ENCODE assay signal across 9 mouse cellular contexts in genomic region chr10:59266097-59266496, GRCm38 (mm10). TPM values are rescaled to one million over a fixed set of nuclear protein-coding genes. Genes with fewer than 3 reads are reported as not detected.
DNase-seq lines count a peak whose midpoint lies in the region; ATAC-seq lines count a peak whose summit lies in the region.
"Had no signal": no experiment of that assay in that cellular context is flagged by ENCODE, and none has a peak within 500 bp of the region (broad histone marks: within the 10 kb centered on the region; RNA-seq: fewer than 3 reads in every experiment).

No protein-coding gene starts in this region.

- no peaks in the 10 kb centered on the region for H3K36me3 ChIP-seq in intestine, embryonic 16.5 days (ENCODE audit: control insufficient read depth, insufficient read depth, low read length)

- peak overlapping the region; percentile 23; the same call in 1 of the 2 replicates for H3K4me2 ChIP-seq in intestine, embryonic 16.5 days (ENCODE audit: low read depth, low read length)

- H3K27ac ChIP-seq in intestine, embryonic 16.5 days (ENCODE audit: low read length): peak overlapping the region; percentile 86

- peak; percentile 58 for ATAC-seq in intestine, embryonic 16.5 days
- peak; percentile 38; the same call in 1 of the 2 replicates for ATAC-seq in megakaryocyte-erythroid progenitor cell, adult 5-6 weeks (replicated peaks; ENCODE audit: low FRiP score, low TSS enrichment, poor library complexity, severe bottlenecking)
- no peak for ATAC-seq in CD4-positive, CD25-positive, alpha-beta regulatory T cell, adult 4 months
- ATAC-seq: Patski had no signal

- H3K27me3 ChIP-seq in intestine, embryonic 16.5 days (replicated peaks; ENCODE audit: control insufficient read depth, insufficient read depth, low read length): no peaks in the 10 kb centered on the region
- H3K27me3 ChIP-seq: Patski had no signal

- WGBS in intestine, embryonic 16.5 days: 64% methylated on average over 1 of the region's 1 CpGs

- no peak overlapping the region for H3K9ac ChIP-seq in intestine, embryonic 16.5 days (ENCODE audit: low read depth, low read length)

- peak; percentile 45 for DNase-seq in kidney, postnatal 10 days
- no peak for DNase-seq in kidney, adult 11 months
- DNase-seq in adrenal gland, postnatal 14 days: peak; percentile 88
- no peak for DNase-seq in layer of hippocampus, adult 18-20 months (ENCODE audit: low spot score in 2 of 2)
- DNase-seq in embryo, embryonic 11 days: no peak

- no peaks in the 10 kb centered on the region for H3K9me3 ChIP-seq in intestine, embryonic 16.5 days (ENCODE audit: control insufficient read depth, low read length)

- peaks cover 26% of the 10 kb centered on the region for H3K4me1 ChIP-seq in intestine, embryonic 16.5 days (ENCODE audit: control insufficient read depth, insufficient read depth, low read length)

- H3K4me3 ChIP-seq in intestine, embryonic 16.5 days (ENCODE audit: low read length): no peak overlapping the region

RNA-seq across cellular contexts. Expression of gene Sowahc, which starts 44.3 kb away (rescaled TPM):
- total RNA-seq in adrenal gland, postnatal 14 days (2021): 22.7 and 24.6 TPM in 2 replicates
- 11.2 and 11.7 TPM in 2 replicates for polyA plus RNA-seq in intestine, embryonic 16.5 days (2015; fragmentation: Nextera tagmentation; extraction: Ambion mirVana)
- 0.62 TPM in 1 of 2 replicates, not detected in the other for total RNA-seq in megakaryocyte-erythroid progenitor cell, adult 5-6 weeks (2014; fragmentation: Nextera tagmentation)
- 0.15 and 2.1 TPM in 2 replicates for total RNA-seq in megakaryocyte-erythroid progenitor cell, adult 5-6 weeks (2017)
- 1 to 10 TPM; 6.2 to 7.8 TPM for total RNA-seq in layer of hippocampus, adult 18-20 months (2021)
- polyA plus RNA-seq in CD4-positive, CD25-positive, alpha-beta regulatory T cell, adult 4 months (2017; shearing (Covaris generic)): under 1 TPM; 0.25 to 0.74 TPM

RNA-seq across cellular contexts. Expression of gene Sept10, which starts 44.5 kb away (rescaled TPM):
- 52.2 and 54.0 TPM in 2 replicates for total RNA-seq in adrenal gland, postnatal 14 days (2021)
- polyA plus RNA-seq in intestine, embryonic 16.5 days (2015; fragmentation: Nextera tagmentation; extraction: Ambion mirVana): 24.6 and 25.6 TPM in 2 replicates
- total RNA-seq in megakaryocyte-erythroid progenitor cell, adult 5-6 weeks (2014; fragmentation: Nextera tagmentation): 0.37 TPM in 1 of 2 replicates, not detected in the other
- not detected in 2 replicates for total RNA-seq in megakaryocyte-erythroid progenitor cell, adult 5-6 weeks (2017)
- 1 to 10 TPM; 7.3 to 8.5 TPM for total RNA-seq in layer of hippocampus, adult 18-20 months (2021)
- 1 to 10 TPM; 1.1 to 1.7 TPM for polyA plus RNA-seq in CD4-positive, CD25-positive, alpha-beta regulatory T cell, adult 4 months (2017; shearing (Covaris generic))

RNA-seq across cellular contexts. Expression of gene P4ha1, which starts 57.0 kb away (rescaled TPM):
- 25.8 and 37.1 TPM in 2 replicates for total RNA-seq in adrenal gland, postnatal 14 days (2021)
- polyA plus RNA-seq in intestine, embryonic 16.5 days (2015; fragmentation: Nextera tagmentation; extraction: Ambion mirVana): 66.0 and 69.4 TPM in 2 replicates
- 4.2 and 8.6 TPM in 2 replicates for total RNA-seq in megakaryocyte-erythroid progenitor cell, adult 5-6 weeks (2014; fragmentation: Nextera tagmentation)
- 13.4 and 15.8 TPM in 2 replicates for total RNA-seq in megakaryocyte-erythroid progenitor cell, adult 5-6 weeks (2017)
- 10 to 100 TPM; 58.3 to 63.9 TPM for total RNA-seq in layer of hippocampus, adult 18-20 months (2021)
- 10 to 100 TPM; 53.7 to 54.3 TPM for polyA plus RNA-seq in CD4-positive, CD25-positive, alpha-beta regulatory T cell, adult 4 months (2017; shearing (Covaris generic))

Comparison
In these comparisons a context has a peak if more than half of its experiments do, and no peak if none do; other contexts are left out.
1. DNase-seq: peak in kidney, postnatal 10 days (single experiment) and adrenal gland, postnatal 14 days (single experiment); none in kidney, adult 11 months (single experiment), layer of hippocampus, adult 18-20 months (0 of 2) and embryo, embryonic 11 days (single experiment).
2. RNA of gene Sept10, which starts 44.5 kb away (total RNA-seq): 52.2 to 54.0 TPM in adrenal gland, postnatal 14 days and 7.3 to 8.5 TPM in layer of hippocampus, adult 18-20 months; 0.37 TPM in megakaryocyte-erythroid progenitor cell, adult 5-6 weeks; every median in the first group is over 4 times any median in the second.